Mouse (Mus musculus): ENCODE data around the gene Phf5a.
A peak's percentile ranks its signal among the peaks of the same experiment; 100 is the strongest.

Phf5a gene

GRCm38 (mm10) chr15:81885418-81885934, 13.8 kb upstream of the Phf5a start:
- no peak for DNase-seq (ENCODE audit: low spot score)

- DNase-seq (ENCODE audit: low spot score) = no peak
Measured at GRCm38 (mm10) chr15:81882348-81882747, 10.6 kb upstream of the Phf5a start.

GRCm38 (mm10) chr15:81879531-81880401, 8.1 kb upstream of the Phf5a start:
- peak; percentile 10 for DNase-seq (ENCODE audit: low spot score)

DNA sequence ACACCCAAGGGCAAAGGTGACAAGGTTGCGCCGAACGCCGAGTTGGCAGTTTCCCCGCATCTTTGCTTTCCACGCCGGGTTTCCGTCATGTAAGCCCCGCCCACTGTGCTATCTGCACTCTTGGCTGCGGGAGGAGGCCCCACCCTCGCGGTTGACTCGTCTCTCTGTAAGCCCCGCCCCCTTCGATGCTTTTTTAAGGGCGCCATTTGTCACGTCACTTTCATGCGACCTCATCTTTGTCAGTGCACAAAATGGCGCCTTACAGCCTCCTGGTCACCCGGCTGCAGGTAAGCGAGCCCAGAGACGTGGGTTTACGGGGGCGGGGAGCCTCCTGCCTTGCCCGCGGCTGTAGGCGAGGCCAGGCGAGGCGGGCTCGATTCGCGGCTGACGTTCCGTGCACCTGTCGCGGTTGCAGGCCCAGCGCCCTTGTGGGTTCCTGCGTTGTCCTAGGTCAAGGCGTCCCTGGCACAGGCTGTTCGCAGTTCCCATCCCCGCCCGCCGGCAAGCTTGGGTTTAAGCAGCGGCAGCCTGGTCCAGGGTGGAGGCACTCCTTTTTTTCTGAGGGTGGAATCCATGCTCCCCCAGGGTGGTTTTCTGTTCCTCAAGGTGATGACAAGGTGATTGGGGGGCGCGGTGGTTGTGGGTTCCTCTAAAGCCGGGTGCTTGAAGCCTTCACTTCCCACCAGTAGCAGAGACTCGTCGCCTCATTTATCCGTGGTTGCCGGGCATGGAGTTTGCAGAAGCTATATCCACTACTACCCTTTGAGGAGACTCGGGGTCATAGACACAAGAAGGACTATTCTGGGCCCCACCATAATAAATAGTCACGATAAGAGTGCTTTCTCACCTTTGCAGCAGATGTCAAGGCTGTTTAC, 788 bp upstream of the Phf5a start, which contains the start of gene Aco2:
Gene Aco2, plus strand, starts transcription at position 48 of the 875 bp plus-strand sequence.
- peak; percentile 100 for DNase-seq (ENCODE audit: low spot score)

GRCm38 (mm10) chr15:81869985-81870384, 1.7 kb downstream of the Phf5a start:
- no peak for DNase-seq (ENCODE audit: low spot score)

- no peak for DNase-seq (ENCODE audit: low spot score)
Measured at GRCm38 (mm10) chr15:81864238-81864637, 7.5 kb downstream of the Phf5a start.

GRCm38 (mm10) chr15:81860471-81861135, 11.1 kb downstream of the Phf5a start:
- no peak for DNase-seq (ENCODE audit: low spot score)

- peak; percentile 89 for DNase-seq (ENCODE audit: low spot score)
Measured at GRCm38 (mm10) chr15:81859330-81860255, 12.1 kb downstream of the Phf5a start.

DNA sequence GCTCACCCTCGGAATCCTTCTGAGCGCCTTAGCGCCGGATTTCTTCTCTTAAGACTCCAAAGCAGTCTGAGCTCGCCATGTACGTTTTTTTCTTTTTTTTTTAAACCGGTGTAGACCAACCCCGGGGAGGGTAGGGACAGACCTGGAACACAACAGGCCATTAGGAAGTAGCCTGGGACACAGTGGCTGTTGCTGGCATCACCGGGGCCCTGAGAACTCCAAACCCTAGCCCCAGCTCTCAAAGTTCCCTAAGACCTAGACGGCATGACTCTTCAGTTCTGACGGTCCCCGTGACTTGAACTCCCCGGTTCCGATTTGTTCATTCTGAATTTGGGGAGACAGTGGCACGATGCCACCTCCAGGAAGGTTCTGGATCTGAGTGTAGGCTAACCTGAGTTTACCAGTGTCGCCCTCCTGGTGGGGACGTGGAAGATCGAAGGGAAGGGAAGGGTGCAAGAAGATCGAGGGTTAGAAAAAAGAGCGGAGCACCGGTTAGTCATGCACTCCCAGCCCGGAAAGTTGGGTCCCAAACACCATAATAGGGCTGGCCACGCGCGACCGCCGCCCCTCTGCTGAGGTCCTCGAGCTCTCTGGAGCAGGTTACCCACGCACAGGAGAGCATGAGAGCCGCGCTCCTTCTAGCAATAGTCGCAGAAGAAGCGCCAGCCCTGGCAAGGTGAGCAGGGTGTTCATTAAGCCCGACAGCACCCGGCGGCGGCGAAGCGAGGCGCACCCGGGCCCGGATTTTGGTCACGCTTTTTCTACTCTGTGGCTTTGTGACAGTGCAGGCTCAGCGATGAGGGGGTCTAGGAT, 13.0 kb downstream of the Phf5a start, which contains the start of gene Tob2:
Gene Tob2, minus strand, starts transcription at position 280 of the 813 bp plus-strand sequence.
- peak; percentile 42 for DNase-seq (ENCODE audit: low spot score)

DNA sequence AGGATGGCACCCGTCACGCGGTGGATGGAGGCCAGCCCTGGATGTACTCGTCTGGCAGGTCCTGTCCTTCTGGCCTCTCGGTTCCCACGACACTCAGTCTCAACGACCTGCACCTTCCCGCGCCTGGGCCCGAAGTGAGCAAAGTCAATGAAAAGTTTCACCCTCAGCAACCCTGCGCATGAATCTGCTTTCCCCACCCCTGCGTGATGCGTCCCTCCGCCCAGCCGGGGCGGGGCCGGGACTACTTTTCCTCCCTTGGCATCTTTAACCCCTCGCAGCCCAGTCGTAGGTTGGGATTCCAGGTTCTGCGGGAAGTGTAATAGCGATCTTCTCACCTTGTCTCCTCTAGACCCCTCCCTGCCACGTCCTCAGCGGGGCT, 13.6 kb downstream of the Phf5a start:
- peak; percentile 92 for DNase-seq (ENCODE audit: low spot score)

DNA sequence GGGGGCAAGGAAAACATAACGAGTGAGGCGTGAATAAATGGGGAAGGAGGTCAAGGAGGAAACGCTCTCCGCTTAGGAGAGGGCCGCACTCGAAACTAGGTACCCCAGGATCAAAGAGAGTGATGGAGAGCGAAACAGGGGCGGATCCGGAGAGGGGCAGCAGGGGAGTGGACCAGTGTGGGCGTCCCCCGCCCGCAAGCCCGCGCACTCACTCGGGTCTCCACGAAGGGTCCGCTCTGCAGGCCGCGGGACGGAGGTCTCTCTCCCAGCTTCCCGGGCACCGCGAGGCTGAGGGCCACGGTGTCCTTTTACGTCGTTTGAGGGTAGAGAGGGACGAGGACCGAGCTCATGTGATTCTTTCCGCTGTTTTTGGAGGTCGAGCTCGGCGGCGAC, 14.0 kb downstream of the Phf5a start:
- peak; percentile 57 for DNase-seq (ENCODE audit: low spot score)

GRCm38 (mm10) chr15:81856938-81857723, 14.6 kb downstream of the Phf5a start:
- DNase-seq (ENCODE audit: low spot score) = peak; percentile 32

GRCm38 (mm10) chr15:81856030-81856790, 15.5 kb downstream of the Phf5a start:
- peak; percentile 94 for DNase-seq (ENCODE audit: low spot score)

DNA sequence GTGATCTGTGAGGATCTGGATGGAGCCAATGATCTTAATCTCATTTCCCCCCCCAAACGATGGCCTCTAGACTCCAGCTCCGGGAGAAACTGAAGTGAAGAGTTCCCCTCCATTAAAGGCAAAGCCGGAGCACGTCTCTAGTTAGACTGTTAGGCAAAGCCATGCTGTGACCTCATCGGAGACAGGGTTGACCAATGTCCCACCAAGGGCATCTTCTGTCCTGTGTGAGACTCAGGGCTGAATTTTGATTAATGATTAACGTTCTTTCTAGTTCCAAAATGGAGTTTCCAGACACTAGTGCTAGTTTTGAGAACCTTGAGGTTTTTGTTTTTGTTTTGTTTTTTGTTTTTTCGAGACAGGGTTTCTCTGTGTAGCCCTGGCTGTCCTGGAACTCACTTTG, 18.6 kb downstream of the Phf5a start:
- no peak for DNase-seq (ENCODE audit: low spot score)

GRCm38 (mm10) chr15:81852411-81853000, 19.2 kb downstream of the Phf5a start:
- DNase-seq (ENCODE audit: low spot score) = no peak

DNA sequence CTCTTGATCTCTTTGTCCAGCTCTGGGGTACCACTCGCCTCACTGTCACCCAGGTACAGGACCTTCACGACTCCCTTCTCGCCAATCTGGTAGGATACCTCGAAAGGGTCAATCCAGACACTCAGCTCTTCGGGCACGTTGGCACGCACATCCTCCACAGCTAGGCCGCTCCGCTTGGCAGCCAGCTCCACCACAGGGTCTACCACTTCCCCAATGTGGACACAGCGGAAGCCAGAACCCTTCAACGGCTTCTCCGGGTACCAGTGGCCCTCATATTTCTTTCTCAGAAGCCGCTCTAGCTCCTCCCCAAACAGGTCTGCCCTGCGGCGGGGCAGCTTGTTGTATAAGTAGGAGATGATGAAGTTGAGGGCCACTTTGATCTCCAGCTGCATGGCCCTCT, 20.3 kb downstream of the Phf5a start:
- DNase-seq (ENCODE audit: low spot score) = no peak

GRCm38 (mm10) chr15:81850718-81851117, 21.0 kb downstream of the Phf5a start:
- DNase-seq (ENCODE audit: low spot score) = no peak

GRCm38 (mm10) chr15:81849104-81849503, 22.6 kb downstream of the Phf5a start:
- no peak for DNase-seq (ENCODE audit: low spot score)

Measured in retina, embryonic 14.5 days (tissue).